Mouse (Mus musculus): ENCODE results near the gene 9330182L06Rik.

- TF ChIP-seq CTCF (IDR thresholded peaks at IDR 0.05; ENCODE audit: low read depth): no peak
- TF ChIP-seq EP300 (IDR thresholded peaks at IDR 0.05; ENCODE audit: low read depth): no peak
Measured at GRCm38 (mm10) chr5:9364937-9365336, 99.0 kb downstream of the 9330182L06Rik start.

All from liver, embryonic 14.5 days (tissue).